Mouse (Mus musculus) forebrain, postnatal 0 days (tissue): Measurements from ENCODE around the gene Cux1. TPM values are rescaled to one million over a fixed set of nuclear protein-coding genes. Genes with fewer than 3 reads are reported as not detected.

Experiments
- ATAC-seq: fragments of 200-750 bp; cut with Nextera tagmentation; 2 replicates; pipeline ENCODE4 v1.8.0; 2017; ENCODE audit warnings: mild to moderate bottlenecking, moderate library complexity
- DNase-seq: peaks from one replicate; pipeline ENCODE4 v3.0.0-alpha.2; 2015
- H3K27ac ChIP-seq: fragments of 300-500 bp; sonication (generic); 2 replicates; pipeline ENCODE4 v1.5.1; 2014; ENCODE audit warnings: low read depth, mild to moderate bottlenecking, antibody characterized with exemption, low read length, moderate library complexity, mixed read lengths
- H3K27me3 ChIP-seq: fragments of 300-500 bp; sonication (generic); 2 replicates; pipeline ENCODE4 v1.6.1; 2014; ENCODE audit warnings: mild to moderate bottlenecking, low read length, mixed read lengths; ENCODE audit not compliant: insufficient read depth
- H3K36me3 ChIP-seq: fragments of 300-500 bp; sonication (generic); 2 replicates; pipeline ENCODE4 v1.6.1; 2014; ENCODE audit warnings: mild to moderate bottlenecking, moderate library complexity; ENCODE audit not compliant: insufficient read depth
- H3K4me1 ChIP-seq: fragments of 300-500 bp; sonication (generic); 2 replicates; pipeline ENCODE4 v1.6.1; 2014; ENCODE audit warnings: antibody characterized with exemption; ENCODE audit not compliant: insufficient read depth
- H3K4me2 ChIP-seq: fragments of 300-500 bp; sonication (generic); 2 replicates; pipeline ENCODE4 v1.6.1; 2014; ENCODE audit warnings: low read depth, mild to moderate bottlenecking, moderate library complexity
- H3K4me3 ChIP-seq: fragments of 300-500 bp; sonication (generic); 2 replicates; pipeline ENCODE4 v1.5.1; 2014; ENCODE audit warnings: low read depth, low read length, mixed read lengths
- H3K9ac ChIP-seq: fragments of 300-500 bp; sonication (generic); 2 replicates; pipeline ENCODE4 v1.6.1; 2014; ENCODE audit warnings: mild to moderate bottlenecking
- H3K9me3 ChIP-seq: fragments of 300-500 bp; sonication (generic); 2 replicates; pipeline ENCODE4 v1.6.1; 2016; ENCODE audit warnings: low read length
- CTCF ChIP-seq: sonication (generic); IDR thresholded peaks from 2 replicates; pipeline ENCODE4 v1.5.1; 2016; ENCODE audit warnings: antibody characterized with exemption, control low read depth, low read depth
- WGBS: fragments of 180-500 bp; shearing (Covaris S2); extraction: QIAGEN DNeasy Blood & Tissue Kit; methylation state at CpG from one replicate; pipeline ENCODE4 v1.1.7; 2014; 5-methylcytosine and 5-hydroxymethylcytosine counted together
- polyA plus RNA-seq: library from polyadenylated mRNA; unstranded; fragments of >200 nt; fragmentation: Nextera tagmentation; extraction: Ambion mirVana; gene quantifications from 2 replicates; pipeline ENCODE4 v1.2.1, GENCODE M21; 2015
- total RNA-seq: library from RNA; depleted of rRNA; stranded (reverse); fragments of >200 nt; gene quantifications from 2 replicates; pipeline ENCODE4 v1.2.3, GENCODE M21; 2014

Gene Cux1
- total and polyA plus RNA-seq, 2 experiments from 2014 or later: 86.0 to 141 TPM

DNA sequence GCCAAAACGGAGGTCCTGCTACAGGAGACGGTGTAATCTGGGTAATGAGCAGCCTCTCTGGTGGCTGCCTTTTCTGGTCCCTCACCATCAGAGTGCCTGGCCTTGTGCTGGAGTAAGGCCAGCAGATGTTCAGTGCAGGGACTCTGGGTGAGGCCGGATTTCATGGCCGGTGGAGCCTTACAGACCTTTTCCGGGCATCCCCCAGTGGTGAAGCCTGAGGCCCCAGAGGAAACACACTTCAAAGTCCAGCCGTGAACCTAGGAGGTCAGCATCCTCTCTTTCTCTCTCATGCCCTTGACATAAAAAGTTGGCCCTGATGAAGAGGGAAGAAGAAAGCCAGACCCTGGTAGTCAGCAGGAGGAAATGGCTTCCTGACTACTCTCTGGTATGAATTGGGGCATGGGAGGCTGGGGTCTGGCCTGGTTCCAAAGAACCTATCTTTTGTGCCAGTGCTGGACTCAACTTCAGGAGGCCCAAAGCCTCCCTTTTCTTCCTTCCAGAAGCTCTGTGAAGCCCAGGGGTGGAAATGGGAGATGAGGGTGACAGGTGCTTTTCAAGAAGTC, 138.7 kb downstream of the Cux1 start:
- WGBS: 63% methylated on average over 6 of the region's 6 CpGs
- no peaks in the 10 kb centered on the region for H3K27me3 ChIP-seq
- peaks cover 5% of the 10 kb centered on the region; the same call in 1 of the 2 replicates for H3K4me1 ChIP-seq
- ATAC-seq: no peak
- peak overlapping the region; percentile 57; the same call in 1 of the 2 replicates for H3K27ac ChIP-seq
- H3K4me2 ChIP-seq: no peak overlapping the region
- no peak overlapping the region for H3K9ac ChIP-seq
- no peaks in the 10 kb centered on the region for H3K36me3 ChIP-seq
- no peak overlapping the region for H3K4me3 ChIP-seq
- TF ChIP-seq CTCF: no peak
- H3K9me3 ChIP-seq: no peaks in the 10 kb centered on the region
- DNase-seq: no peak

DNA sequence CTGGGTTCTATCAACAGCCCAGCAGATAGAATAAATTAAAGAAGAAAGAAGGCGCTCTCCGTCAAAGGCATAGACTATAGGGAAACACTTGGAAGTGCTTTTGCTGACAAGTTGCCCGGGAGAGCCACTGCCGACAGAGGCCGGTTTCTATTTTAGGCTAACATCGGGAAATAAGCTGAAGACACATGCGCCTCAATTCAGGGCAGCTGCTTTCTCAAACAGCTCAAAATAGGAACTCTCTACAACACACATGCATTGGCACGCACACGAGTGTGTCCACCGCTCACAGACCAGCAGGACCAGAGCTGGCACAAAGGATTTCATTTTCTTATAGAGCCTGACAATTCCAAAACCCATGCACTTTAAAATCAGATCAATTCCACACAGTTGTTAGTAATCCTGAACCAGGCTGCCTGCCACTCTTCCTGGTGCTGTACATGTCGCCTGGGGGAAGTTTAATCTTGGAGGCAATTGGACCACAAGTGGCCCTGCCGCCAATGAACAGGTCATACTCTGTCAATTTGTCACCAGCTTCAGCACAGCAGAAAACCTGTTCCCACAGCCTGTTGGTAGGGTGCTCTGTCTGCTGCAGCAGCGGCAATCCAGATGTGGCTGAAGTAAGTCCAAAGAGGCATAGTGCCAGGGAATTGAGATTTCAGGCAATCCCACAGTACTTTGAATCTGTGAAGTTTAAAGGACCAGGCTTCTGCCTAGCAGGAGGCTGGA, 139.4 kb downstream of the Cux1 start:
- Histone ChIP-seq H3K36me3 (no peaks in the 10 kb centered on the region), H3K27ac (peak overlapping the region; percentile 57), H3K4me1 (peaks cover 5% of the 10 kb centered on the region; the same call in 1 of the 2 replicates), H3K9ac (no peak overlapping the region; the same call in 1 of the 2 replicates), H3K27me3 (no peaks in the 10 kb centered on the region), H3K4me2 (no peak overlapping the region), H3K9me3 (no peaks in the 10 kb centered on the region), H3K4me3 (no peak overlapping the region)
- ATAC-seq (peak; percentile 42), DNase-seq (peak; percentile 36)
- 37% methylated on average over 13 of the region's 13 CpGs for WGBS
- no peak for TF ChIP-seq CTCF

DNA sequence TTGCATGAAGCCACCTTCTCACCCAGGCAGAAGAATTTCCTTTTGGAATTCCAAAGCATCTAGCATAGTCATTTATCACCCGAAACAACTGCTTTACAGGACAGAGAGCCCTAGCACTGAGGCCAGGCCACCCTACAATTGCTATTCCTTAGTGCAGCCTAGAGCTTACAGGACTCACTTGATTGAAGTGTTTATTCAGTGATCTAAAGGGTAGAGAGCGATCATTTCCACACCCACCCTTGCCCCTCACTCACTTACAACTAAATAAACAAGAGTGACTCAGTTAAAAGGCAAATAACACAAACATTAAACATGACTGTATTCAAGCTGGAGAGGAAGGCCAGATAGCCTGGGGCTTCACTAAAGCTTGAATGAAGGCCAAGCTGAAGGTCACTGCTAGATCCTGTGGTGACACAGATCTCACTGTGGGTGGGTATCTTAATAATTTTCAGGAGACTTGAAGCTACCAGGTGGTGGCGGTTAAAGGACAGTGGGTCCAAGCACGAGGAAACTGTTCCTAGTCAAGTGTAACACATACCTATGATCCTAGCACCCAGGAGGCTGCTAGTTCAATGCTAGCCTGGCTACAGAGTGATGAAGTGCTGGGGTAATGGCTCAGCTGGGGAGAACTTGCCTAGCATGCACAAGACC, 140.0 kb downstream of the Cux1 start:
- no peak for TF ChIP-seq CTCF
- Histone ChIP-seq H3K4me3 (no peak overlapping the region), H3K9me3 (no peaks in the 10 kb centered on the region), H3K27me3 (no peaks in the 10 kb centered on the region), H3K36me3 (no peaks in the 10 kb centered on the region), H3K4me1 (peaks cover 5% of the 10 kb centered on the region; the same call in 1 of the 2 replicates), H3K9ac (no peak overlapping the region), H3K4me2 (no peak overlapping the region), H3K27ac (0 out of 2 replicates have a peak overlapping the region, but pooled peaks have one; percentile 17)
- ATAC-seq (no peak), DNase-seq (no peak)
- WGBS: 64% methylated on average over 4 of the region's 4 CpGs

DNA sequence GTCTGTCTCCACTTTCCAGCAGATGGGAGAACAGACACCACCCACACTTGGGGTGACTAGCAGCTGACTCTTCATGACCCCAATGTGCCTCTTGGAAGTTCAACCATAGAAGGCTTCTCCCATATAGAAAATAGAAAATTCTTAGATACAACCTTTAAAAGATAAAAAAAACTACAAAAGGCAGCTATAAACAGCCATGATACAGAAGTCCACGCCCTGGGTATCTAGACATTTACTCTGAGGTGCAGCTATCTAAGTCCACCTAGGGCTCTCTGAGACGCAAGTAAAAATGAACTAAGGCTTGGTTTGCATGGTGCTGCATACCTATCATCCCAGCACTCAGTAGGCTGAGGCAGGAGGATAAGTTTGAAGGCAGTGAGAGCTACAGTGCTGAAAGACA, 144.3 kb downstream of the Cux1 start:
- no peak overlapping the region for H3K4me2 ChIP-seq
- WGBS: 90% methylated on average over 2 of the region's 2 CpGs
- H3K4me3 ChIP-seq: no peak overlapping the region

DNA sequence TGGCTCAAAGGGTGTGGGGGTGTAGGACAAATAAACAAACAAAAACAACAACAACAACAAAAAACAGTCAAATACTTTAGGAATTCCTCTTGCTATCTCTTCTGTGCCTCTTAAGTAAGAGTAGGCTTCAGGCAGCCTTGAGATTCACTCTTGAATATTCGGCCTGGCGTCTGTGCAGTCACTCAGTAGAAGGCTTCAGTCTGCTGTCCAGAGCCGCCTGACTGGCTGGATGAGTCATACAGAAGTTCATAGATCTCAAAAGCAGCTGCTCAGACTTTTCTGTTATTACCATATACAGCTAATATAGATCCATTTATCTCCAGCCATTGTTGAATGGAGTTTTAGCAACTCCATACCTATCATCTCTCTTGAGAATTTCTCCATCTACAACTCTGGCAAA, 145.4 kb downstream of the Cux1 start:
- no peak for TF ChIP-seq CTCF
- ATAC-seq: no peak
- H3K4me2 ChIP-seq: no peak overlapping the region

More for the DNA sequence above, 144.3 kb downstream of the Cux1 start:
- no peaks in the 10 kb centered on the region for H3K4me1 ChIP-seq
- H3K9ac ChIP-seq: no peak overlapping the region
- H3K27me3 ChIP-seq: no peaks in the 10 kb centered on the region
- no peak for TF ChIP-seq CTCF
- no peaks in the 10 kb centered on the region for H3K9me3 ChIP-seq
- DNase-seq (no peak), ATAC-seq (no peak)
- no peak overlapping the region for H3K27ac ChIP-seq
- H3K36me3 ChIP-seq: no peaks in the 10 kb centered on the region

DNA sequence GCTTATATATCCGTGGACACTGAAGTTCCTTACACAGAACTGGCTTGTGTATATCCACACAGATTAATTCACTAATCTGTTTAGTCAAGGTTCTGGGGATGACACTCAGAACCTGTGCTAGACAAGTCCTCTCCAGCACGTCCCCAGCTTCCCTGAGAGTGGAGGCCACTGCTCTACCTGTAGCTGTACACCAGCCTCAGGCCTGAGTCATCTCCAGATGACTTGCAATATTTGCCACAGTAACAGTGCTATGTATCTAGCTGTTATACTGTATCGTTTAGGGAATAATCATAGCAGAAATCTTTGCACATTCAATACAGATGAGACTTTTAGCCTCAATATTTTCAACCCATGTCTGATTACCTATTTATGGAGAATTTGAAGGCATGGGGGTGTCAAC, 146.0 kb downstream of the Cux1 start:
- Histone ChIP-seq H3K27me3 (no peaks in the 10 kb centered on the region), H3K27ac (no peak overlapping the region), H3K9ac (no peak overlapping the region), H3K36me3 (no peaks in the 10 kb centered on the region), H3K4me3 (no peak overlapping the region), H3K9me3 (no peaks in the 10 kb centered on the region), H3K4me2 (no peak overlapping the region), H3K4me1 (no peaks in the 10 kb centered on the region)
- TF ChIP-seq CTCF: no peak
- DNase-seq (no peak), ATAC-seq (no peak)
- WGBS: 94% methylated on average over 3 of the region's 3 CpGs

More for the DNA sequence above, 145.4 kb downstream of the Cux1 start:
- H3K9ac ChIP-seq: no peak overlapping the region
- no peaks in the 10 kb centered on the region for H3K4me1 ChIP-seq
- H3K27ac ChIP-seq: no peak overlapping the region
- no peak overlapping the region for H3K4me3 ChIP-seq
- H3K36me3 ChIP-seq: no peaks in the 10 kb centered on the region
- H3K9me3 ChIP-seq: no peaks in the 10 kb centered on the region
- H3K27me3 ChIP-seq: no peaks in the 10 kb centered on the region
- DNase-seq: no peak
- WGBS: 97% methylated on average over 3 of the region's 3 CpGs

DNA sequence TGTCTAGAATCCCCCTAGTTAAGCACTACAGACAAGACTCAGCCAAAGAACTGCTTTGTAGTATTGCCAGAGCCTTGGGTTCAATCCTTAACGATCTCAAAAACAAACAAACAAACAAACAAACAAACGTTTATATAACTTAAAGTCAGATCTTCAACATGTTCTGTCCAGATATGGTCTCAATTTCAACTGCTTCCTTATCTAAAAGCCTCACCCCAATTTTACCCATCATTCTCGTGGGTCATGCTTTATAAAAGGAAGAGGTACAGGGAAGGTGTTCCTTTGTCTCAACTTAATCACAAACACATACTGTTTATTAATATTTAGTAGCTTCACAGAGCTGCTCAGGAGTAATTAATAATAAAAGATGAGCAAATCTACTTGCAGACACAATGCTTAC, 146.9 kb downstream of the Cux1 start:
- H3K4me3 ChIP-seq: no peak overlapping the region
- no peak for ATAC-seq
- no peak for TF ChIP-seq CTCF
- no peaks in the 10 kb centered on the region for H3K9me3 ChIP-seq
- 82% methylated on average over 3 of the region's 3 CpGs for WGBS
- no peaks in the 10 kb centered on the region for H3K27me3 ChIP-seq
- H3K4me1 ChIP-seq: no peaks in the 10 kb centered on the region
- H3K9ac ChIP-seq: no peak overlapping the region
- DNase-seq: no peak
- H3K36me3 ChIP-seq: no peaks in the 10 kb centered on the region
- H3K4me2 ChIP-seq: no peak overlapping the region
- H3K27ac ChIP-seq: no peak overlapping the region
